Mouse (Mus musculus): ENCODE data around the gene Gucd1. TPM values are rescaled to one million over a fixed set of nuclear protein-coding genes. Genes with fewer than 3 reads are reported as not detected.

Gucd1 gene
- polyA plus RNA-seq, 1 experiment from 2014 or later: 30.0 TPM

- ATAC-seq (replicated peaks; ENCODE audit: low FRiP score) (no peak), DNase-seq (ENCODE audit: low spot score) (no peak)
- H3K4me1 ChIP-seq (replicated peaks; ENCODE audit: control insufficient read depth, insufficient read depth, low read length): peaks cover 1% of the 10 kb centered on the region
- no peaks in the 10 kb centered on the region for H3K36me3 ChIP-seq (ENCODE audit: control insufficient read depth, insufficient read depth, low read length)
- no peaks in the 10 kb centered on the region for H3K27me3 ChIP-seq (ENCODE audit: control insufficient read depth, insufficient read depth, low read length)
- H3K9me3 ChIP-seq (ENCODE audit: control insufficient read depth, low read length): no peaks in the 10 kb centered on the region
- H3K27ac ChIP-seq (ENCODE audit: low read depth, low read length): no peak overlapping the region
- no peak overlapping the region for H3K9ac ChIP-seq (ENCODE audit: low read length)
- WGBS: 69% methylated on average over 13 of the region's 13 CpGs
- H3K4me2 ChIP-seq (ENCODE audit: low read depth, low read length, severe bottlenecking): no peak overlapping the region
- H3K4me3 ChIP-seq (ENCODE audit: low read depth, low read length): no peak overlapping the region
These were observed 71.2 kb downstream of the Gucd1 start for GRCm38 (mm10) chr10:75446501-75447083.

GRCm38 (mm10) chr10:75445030-75445429 is 72.7 kb downstream of the Gucd1 start:
- 67% methylated on average over 8 of the region's 8 CpGs for WGBS
- Histone ChIP-seq H3K27ac (ENCODE audit: low read depth, low read length) (no peak overlapping the region), H3K9me3 (ENCODE audit: control insufficient read depth, low read length) (no peaks in the 10 kb centered on the region), H3K36me3 (ENCODE audit: control insufficient read depth, insufficient read depth, low read length) (no peaks in the 10 kb centered on the region), H3K4me3 (ENCODE audit: low read depth, low read length) (no peak overlapping the region), H3K9ac (ENCODE audit: low read length) (no peak overlapping the region), H3K4me2 (ENCODE audit: low read depth, low read length, severe bottlenecking) (no peak overlapping the region), H3K4me1 (replicated peaks; ENCODE audit: control insufficient read depth, insufficient read depth, low read length) (no peaks in the 10 kb centered on the region), H3K27me3 (ENCODE audit: control insufficient read depth, insufficient read depth, low read length) (no peaks in the 10 kb centered on the region)
- DNase-seq (ENCODE audit: low spot score) (no peak), ATAC-seq (replicated peaks; ENCODE audit: low FRiP score) (no peak)

GRCm38 (mm10) chr10:75444111-75444826 is 73.5 kb downstream of the Gucd1 start:
- Histone ChIP-seq H3K9me3 (ENCODE audit: control insufficient read depth, low read length) (no peaks in the 10 kb centered on the region), H3K36me3 (ENCODE audit: control insufficient read depth, insufficient read depth, low read length) (no peaks in the 10 kb centered on the region), H3K9ac (ENCODE audit: low read length) (no peak overlapping the region), H3K27ac (ENCODE audit: low read depth, low read length) (no peak overlapping the region), H3K27me3 (ENCODE audit: control insufficient read depth, insufficient read depth, low read length) (no peaks in the 10 kb centered on the region), H3K4me2 (ENCODE audit: low read depth, low read length, severe bottlenecking) (no peak overlapping the region), H3K4me1 (replicated peaks; ENCODE audit: control insufficient read depth, insufficient read depth, low read length) (no peaks in the 10 kb centered on the region), H3K4me3 (ENCODE audit: low read depth, low read length) (no peak overlapping the region)
- WGBS: 77% methylated on average over 19 of the region's 19 CpGs
- peak; percentile 74 for ATAC-seq (replicated peaks; ENCODE audit: low FRiP score)
- DNase-seq (ENCODE audit: low spot score): peak; percentile 63

GRCm38 (mm10) chr10:75443017-75443416 is 74.8 kb downstream of the Gucd1 start:
- Histone ChIP-seq H3K36me3 (ENCODE audit: control insufficient read depth, insufficient read depth, low read length) (no peaks in the 10 kb centered on the region), H3K27ac (ENCODE audit: low read depth, low read length) (no peak overlapping the region), H3K4me3 (ENCODE audit: low read depth, low read length) (no peak overlapping the region), H3K9ac (ENCODE audit: low read length) (no peak overlapping the region), H3K27me3 (ENCODE audit: control insufficient read depth, insufficient read depth, low read length) (no peaks in the 10 kb centered on the region), H3K9me3 (ENCODE audit: control insufficient read depth, low read length) (no peaks in the 10 kb centered on the region), H3K4me1 (replicated peaks; ENCODE audit: control insufficient read depth, insufficient read depth, low read length) (no peaks in the 10 kb centered on the region), H3K4me2 (ENCODE audit: low read depth, low read length, severe bottlenecking) (no peak overlapping the region)
- ATAC-seq (replicated peaks; ENCODE audit: low FRiP score) (no peak), DNase-seq (ENCODE audit: low spot score) (no peak)
- WGBS: 91% methylated on average over 4 of the region's 4 CpGs

DNA sequence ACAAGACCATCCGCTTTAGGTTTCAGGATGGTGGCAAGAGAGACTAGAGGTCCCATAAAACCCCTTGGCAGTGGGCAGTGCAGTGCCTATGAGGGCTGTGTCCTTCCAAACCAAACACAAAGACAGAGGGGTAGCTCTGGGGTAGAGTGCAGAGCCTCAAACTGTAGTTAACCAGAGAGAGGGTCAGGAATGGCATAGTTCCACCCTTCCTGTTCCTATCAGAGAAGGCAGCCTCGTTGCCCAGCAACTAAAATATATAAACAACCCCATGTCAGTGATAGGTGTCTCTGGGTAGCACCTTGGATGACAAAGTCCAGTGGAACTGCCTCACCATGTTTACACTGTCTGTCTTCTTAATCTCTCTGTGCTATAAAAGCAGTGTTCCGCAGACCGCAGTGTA is 76.0 kb downstream of the Gucd1 start:
- no peak overlapping the region for H3K27ac ChIP-seq (ENCODE audit: low read depth, low read length)
- H3K9ac ChIP-seq (ENCODE audit: low read length): no peak overlapping the region
- no peaks in the 10 kb centered on the region for H3K9me3 ChIP-seq (ENCODE audit: control insufficient read depth, low read length)
- ATAC-seq (replicated peaks; ENCODE audit: low FRiP score) (no peak), DNase-seq (ENCODE audit: low spot score) (no peak)
- WGBS: 89% methylated on average over 4 of the region's 4 CpGs
- no peaks in the 10 kb centered on the region for H3K36me3 ChIP-seq (ENCODE audit: control insufficient read depth, insufficient read depth, low read length)
- H3K4me3 ChIP-seq (ENCODE audit: low read depth, low read length): no peak overlapping the region
- H3K27me3 ChIP-seq (ENCODE audit: control insufficient read depth, insufficient read depth, low read length): no peaks in the 10 kb centered on the region
- H3K4me1 ChIP-seq (replicated peaks; ENCODE audit: control insufficient read depth, insufficient read depth, low read length): no peaks in the 10 kb centered on the region
- H3K4me2 ChIP-seq (ENCODE audit: low read depth, low read length, severe bottlenecking): no peak overlapping the region

DNA sequence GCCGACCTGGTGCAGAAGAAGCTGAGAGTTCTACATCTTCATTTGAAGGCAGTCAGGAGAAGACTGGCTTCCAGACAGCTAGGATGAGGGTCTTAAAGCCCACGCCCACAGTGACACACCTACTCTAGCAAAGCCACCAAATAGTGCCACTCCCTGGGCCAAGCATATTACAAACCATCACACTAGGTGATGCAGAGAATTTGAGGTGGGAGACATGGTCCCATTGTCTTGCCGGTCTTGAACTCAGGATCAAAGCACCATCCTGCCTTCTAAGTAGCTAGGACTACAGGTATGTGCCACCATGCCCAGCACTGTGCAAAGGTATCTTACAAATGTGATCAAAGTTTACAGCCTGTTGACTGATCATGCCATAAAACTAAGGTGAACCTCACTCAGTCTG is 77.0 kb downstream of the Gucd1 start:
- Histone ChIP-seq H3K4me1 (replicated peaks; ENCODE audit: control insufficient read depth, insufficient read depth, low read length) (no peaks in the 10 kb centered on the region), H3K9ac (ENCODE audit: low read length) (no peak overlapping the region), H3K4me2 (ENCODE audit: low read depth, low read length, severe bottlenecking) (no peak overlapping the region), H3K36me3 (ENCODE audit: control insufficient read depth, insufficient read depth, low read length) (no peaks in the 10 kb centered on the region), H3K27ac (ENCODE audit: low read depth, low read length) (no peak overlapping the region), H3K4me3 (ENCODE audit: low read depth, low read length) (no peak overlapping the region), H3K27me3 (ENCODE audit: control insufficient read depth, insufficient read depth, low read length) (no peaks in the 10 kb centered on the region), H3K9me3 (ENCODE audit: control insufficient read depth, low read length) (no peaks in the 10 kb centered on the region)
- 91% methylated on average over 3 of the region's 3 CpGs for WGBS
- ATAC-seq (replicated peaks; ENCODE audit: low FRiP score) (no peak), DNase-seq (ENCODE audit: low spot score) (no peak)

DNA sequence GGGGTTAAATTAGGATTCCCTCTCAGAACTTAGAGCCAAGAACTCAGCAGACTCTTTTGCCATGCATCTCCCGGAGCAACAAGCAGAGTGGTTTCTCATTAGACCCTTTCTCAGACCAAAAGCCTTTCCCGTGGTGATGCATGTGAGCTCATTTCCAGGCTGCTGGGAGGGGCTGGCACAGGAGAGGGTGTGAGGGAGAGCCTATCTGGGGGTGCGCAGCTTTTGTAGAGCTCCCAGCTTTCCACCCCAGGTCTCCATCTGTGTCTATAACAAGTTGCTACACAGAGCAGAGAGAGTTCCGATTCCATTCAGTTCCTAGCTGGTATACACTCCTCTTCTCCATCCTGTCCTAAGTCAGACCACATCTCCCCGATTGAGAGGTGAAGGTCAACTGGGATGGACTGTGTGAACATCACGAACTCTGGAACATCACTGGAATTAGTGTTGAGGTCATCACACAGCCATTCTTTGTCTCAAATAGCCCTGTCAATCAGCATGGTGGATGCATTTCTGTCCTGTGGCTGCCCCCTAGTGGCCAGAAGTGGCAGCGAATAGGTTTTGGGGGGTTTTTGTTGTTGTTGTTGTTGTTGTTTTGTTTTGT is 78.5 kb downstream of the Gucd1 start:
- no peak overlapping the region for H3K4me2 ChIP-seq (ENCODE audit: low read depth, low read length, severe bottlenecking)
- H3K36me3 ChIP-seq (ENCODE audit: control insufficient read depth, insufficient read depth, low read length): no peaks in the 10 kb centered on the region
- no peaks in the 10 kb centered on the region for H3K9me3 ChIP-seq (ENCODE audit: control insufficient read depth, low read length)
- no peak overlapping the region for H3K4me3 ChIP-seq (ENCODE audit: low read depth, low read length)
- WGBS: 45% methylated on average over 7 of the region's 7 CpGs
- no peaks in the 10 kb centered on the region for H3K4me1 ChIP-seq (replicated peaks; ENCODE audit: control insufficient read depth, insufficient read depth, low read length)
- no peak overlapping the region for H3K27ac ChIP-seq (ENCODE audit: low read depth, low read length)
- DNase-seq (ENCODE audit: low spot score): peak; percentile 78
- no peak overlapping the region for H3K9ac ChIP-seq (ENCODE audit: low read length)
- H3K27me3 ChIP-seq (ENCODE audit: control insufficient read depth, insufficient read depth, low read length): no peaks in the 10 kb centered on the region
- peak; percentile 76 for ATAC-seq (replicated peaks; ENCODE audit: low FRiP score)

- Histone ChIP-seq H3K36me3 (ENCODE audit: control insufficient read depth, insufficient read depth, low read length) (no peaks in the 10 kb centered on the region), H3K9me3 (ENCODE audit: control insufficient read depth, low read length) (no peaks in the 10 kb centered on the region), H3K27ac (ENCODE audit: low read depth, low read length) (no peak overlapping the region), H3K4me1 (replicated peaks; ENCODE audit: control insufficient read depth, insufficient read depth, low read length) (no peaks in the 10 kb centered on the region), H3K27me3 (ENCODE audit: control insufficient read depth, insufficient read depth, low read length) (no peaks in the 10 kb centered on the region), H3K9ac (ENCODE audit: low read length) (no peak overlapping the region), H3K4me3 (ENCODE audit: low read depth, low read length) (no peak overlapping the region), H3K4me2 (ENCODE audit: low read depth, low read length, severe bottlenecking) (no peak overlapping the region)
- no peak for DNase-seq (ENCODE audit: low spot score)
- WGBS: 77% methylated on average over 13 of the region's 13 CpGs
- no peak for ATAC-seq (replicated peaks; ENCODE audit: low FRiP score)
These were observed 79.5 kb downstream of the Gucd1 start for GRCm38 (mm10) chr10:75438132-75438810.

All from forebrain, embryonic 11.5 days (tissue).